Mouse (Mus musculus) myocyte (in vitro differentiated cells): ENCODE data around the gene Kctd5. TPM values are rescaled to one million over a fixed set of nuclear protein-coding genes. Genes with fewer than 3 reads are reported as not detected.

Experiments
- H3K27me3 ChIP-seq: one replicate; pipeline ENCODE4 v1.6.1; 2011; ENCODE audit not compliant: control insufficient read depth, insufficient read depth, insufficient read length
- H3K36me3 ChIP-seq: one replicate; pipeline ENCODE4 v1.6.1; 2011; ENCODE audit not compliant: control insufficient read depth, insufficient read depth
- H3K4me2 ChIP-seq: one replicate; pipeline ENCODE4 v1.6.1; 2011; ENCODE audit warnings: low read depth, control low read depth
- H3K4me3 ChIP-seq: one replicate; pipeline ENCODE4 v1.5.1; 2011; ENCODE audit warnings: mild to moderate bottlenecking, control low read depth, moderate library complexity
- H3K79me2 ChIP-seq: one replicate; pipeline ENCODE4 v1.6.1; 2011; ENCODE audit not compliant: control insufficient read depth, insufficient read depth
- H3ac ChIP-seq: one replicate; pipeline ENCODE4 v1.6.1; 2011; ENCODE audit not compliant: control insufficient read depth, insufficient read length
- CEBPB ChIP-seq: IDR thresholded peaks from 2 replicates; pipeline ENCODE4 v1.6.1; 2011; ENCODE audit warnings: mild to moderate bottlenecking, moderate library complexity; ENCODE audit not compliant: poor library complexity, insufficient read depth, severe bottlenecking
- E2F4 ChIP-seq: IDR thresholded peaks from one replicate; pipeline ENCODE4 v1.6.1; 2011; ENCODE audit warnings: mild to moderate bottlenecking, control low read depth, moderate library complexity; ENCODE audit not compliant: insufficient read depth
- MAX ChIP-seq: IDR thresholded peaks from one replicate; pipeline ENCODE4 v1.6.1; 2011; ENCODE audit warnings: low read depth, mild to moderate bottlenecking, control low read depth
- MYOD1 ChIP-seq, 3 experiments: IDR thresholded peaks; one replicate each; pipeline ENCODE4 v1.6.1; 2011; ENCODE audit warnings: control low read depth in 2 of 3, low read depth in 2 of 3, mild to moderate bottlenecking in 2 of 3, moderate library complexity in 1 of 3; ENCODE audit not compliant: insufficient read length in 2 of 3, control insufficient read depth in 1 of 3
- MYOG ChIP-seq, 3 experiments: IDR thresholded peaks; one replicate each; pipeline ENCODE4 v1.6.1; 2011; ENCODE audit warnings: control low read depth in 2 of 3, low read depth in 2 of 3, mild to moderate bottlenecking in 2 of 3; ENCODE audit not compliant: insufficient read length in 2 of 3, control insufficient read depth in 1 of 3, insufficient read depth in 1 of 3
- POLR2A ChIP-seq: IDR thresholded peaks from one replicate; pipeline ENCODE4 v1.6.1; 2011; ENCODE audit warnings: low read depth, mild to moderate bottlenecking, control low read depth, moderate library complexity; ENCODE audit not compliant: insufficient read length
- POLR2AphosphoS2 ChIP-seq: IDR thresholded peaks from one replicate; pipeline ENCODE4 v1.6.1; 2011; ENCODE audit warnings: low read depth, control low read depth; ENCODE audit not compliant: insufficient read length
- REST ChIP-seq: IDR thresholded peaks from one replicate; pipeline ENCODE4 v1.6.1; 2011; ENCODE audit warnings: mild to moderate bottlenecking, control low read depth, moderate library complexity; ENCODE audit not compliant: insufficient read depth, insufficient read length
- SRF ChIP-seq: IDR thresholded peaks from one replicate; pipeline ENCODE4 v1.6.1; 2011; ENCODE audit warnings: low read depth; ENCODE audit not compliant: control insufficient read depth, insufficient read length
- TCF12 ChIP-seq: IDR thresholded peaks from one replicate; pipeline ENCODE4 v1.6.1; 2011; ENCODE audit warnings: mild to moderate bottlenecking, control low read depth; ENCODE audit not compliant: poor library complexity, insufficient read depth, severe bottlenecking
- TCF3 ChIP-seq: IDR thresholded peaks from one replicate; pipeline ENCODE4 v1.6.1; 2011; ENCODE audit warnings: low read depth, control low read depth; ENCODE audit not compliant: insufficient read length
- USF1 ChIP-seq: IDR thresholded peaks from one replicate; pipeline ENCODE4 v1.6.1; 2011; ENCODE audit warnings: low read depth, mild to moderate bottlenecking, control low read depth, moderate library complexity
- polyA plus RNA-seq: library from polyadenylated mRNA; unstranded; fragments of >200 nt; fragmentation: generic; extraction: Trizol; gene quantifications from one replicate; pipeline ENCODE4 v1.2.1, GENCODE M21; 2012; ENCODE audit warnings: missing spikeins

Kctd5 gene
- polyA plus RNA-seq, 1 experiment = 41.5 TPM

DNA sequence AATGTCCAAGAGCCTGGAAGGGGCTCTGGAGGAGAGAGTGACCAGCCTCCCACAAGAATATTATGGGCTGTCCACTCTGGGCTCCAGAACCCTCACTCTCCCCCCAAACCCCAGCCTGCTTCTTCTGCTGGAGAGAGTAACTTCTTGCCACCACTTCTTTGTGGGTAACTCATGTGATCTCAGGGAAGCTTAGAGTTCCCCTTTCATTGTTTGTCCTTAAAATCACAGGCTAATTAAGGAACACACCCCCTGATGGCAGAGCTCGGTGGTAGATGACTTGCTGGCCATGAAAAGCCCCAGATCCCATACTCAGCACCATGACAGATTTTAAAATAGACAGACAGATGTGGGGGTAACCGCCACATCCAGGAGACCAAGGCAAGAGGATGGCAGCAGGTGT is 66.4 kb downstream of the Kctd5 start:
- Histone ChIP-seq H3ac (no peak overlapping the region), H3K79me2 (no peaks in the 10 kb centered on the region)
- TF ChIP-seq CEBPB = no peak
- peak in 1 of 3 experiments; percentile 11 for TF ChIP-seq MYOD1 (IDR thresholded peaks at IDR 0.05; ENCODE audit: control insufficient read depth in 1 of 3, insufficient read length in 2 of 3, low read depth in 2 of 3)
- TF ChIP-seq REST = no peak

GRCm38 (mm10) chr17:24005049-24005448 is 68.2 kb downstream of the Kctd5 start:
- H3K4me2 ChIP-seq = no peak overlapping the region
- no peaks in the 10 kb centered on the region for H3K79me2 ChIP-seq
- H3K4me3 ChIP-seq = no peak overlapping the region
- H3ac ChIP-seq = no peak overlapping the region
- no peaks in the 10 kb centered on the region for H3K27me3 ChIP-seq
- H3K36me3 ChIP-seq = no peaks in the 10 kb centered on the region
- no peak for TF ChIP-seq TCF3
- no peak for TF ChIP-seq SRF
- TF ChIP-seq REST = no peak
- TF ChIP-seq CEBPB = no peak
- TF ChIP-seq E2F4 = no peak
- no peak for TF ChIP-seq POLR2AphosphoS2
- no peak for TF ChIP-seq TCF12

More for the DNA sequence above, 66.4 kb downstream of the Kctd5 start:
- Histone ChIP-seq H3K36me3 (no peaks in the 10 kb centered on the region), H3K4me2 (no peak overlapping the region), H3K4me3 (no peak overlapping the region), H3K27me3 (no peaks in the 10 kb centered on the region)

DNA sequence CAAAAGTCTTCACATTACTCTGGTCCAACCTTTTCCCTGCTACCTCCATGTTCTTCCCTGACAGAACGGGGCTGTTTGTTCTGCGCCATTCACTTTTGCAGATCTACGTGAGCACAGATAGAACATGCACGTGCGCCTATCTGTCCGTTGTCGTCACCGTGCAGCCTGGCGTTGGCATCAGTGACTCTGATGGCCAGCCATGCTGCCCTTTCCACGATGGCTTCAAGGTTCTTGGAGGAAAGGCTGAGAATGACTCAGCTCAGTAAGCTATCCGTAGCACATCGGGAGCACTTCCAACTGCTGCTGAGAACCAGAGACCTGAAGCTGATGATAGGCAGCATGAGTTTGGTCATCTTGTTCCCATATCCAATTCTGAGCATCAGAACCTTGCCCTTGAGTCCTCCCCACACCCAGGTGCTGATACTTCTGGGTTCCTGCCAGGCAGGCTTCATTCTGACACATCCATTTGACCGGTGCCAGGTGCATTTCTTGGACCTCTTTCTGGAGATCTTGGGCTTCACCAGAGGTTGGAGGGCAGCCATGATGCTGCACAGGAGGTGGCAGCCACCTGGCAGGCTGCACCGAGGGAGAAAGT is 69.1 kb downstream of the Kctd5 start:
- H3K36me3 ChIP-seq = no peaks in the 10 kb centered on the region

DNA sequence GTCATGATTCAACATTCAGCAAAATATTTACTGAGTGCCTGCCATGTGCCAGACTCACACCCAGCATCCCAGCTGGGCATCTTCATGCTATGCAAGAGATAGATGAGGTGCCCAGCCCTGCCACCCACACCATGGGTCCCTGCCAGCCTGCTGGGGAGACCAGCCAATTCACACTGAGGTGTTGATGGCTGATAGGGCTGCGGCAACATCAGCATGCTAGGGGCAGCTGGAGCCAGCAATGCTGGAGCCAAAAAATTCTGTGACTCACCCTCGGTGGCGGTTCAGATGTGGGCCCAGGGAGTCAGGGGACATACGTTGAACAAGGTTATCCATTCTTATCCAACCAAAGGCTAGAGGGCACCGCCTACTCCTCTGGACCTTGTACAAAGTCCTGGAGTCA is 72.9 kb downstream of the Kctd5 start:
- Histone ChIP-seq H3K36me3 (no peaks in the 10 kb centered on the region), H3K79me2 (no peaks in the 10 kb centered on the region), H3K27me3 (no peaks in the 10 kb centered on the region), H3K4me3 (no peak overlapping the region), H3ac (no peak overlapping the region), H3K4me2 (peak overlapping the region; percentile 70)
- no peak for TF ChIP-seq USF1
- peak; percentile 65 for TF ChIP-seq TCF3
- no peak for TF ChIP-seq SRF
- TF ChIP-seq CEBPB = no peak
- peak; percentile 16 for TF ChIP-seq MAX
- no peak for TF ChIP-seq POLR2A
- TF ChIP-seq POLR2AphosphoS2 = no peak
- TF ChIP-seq MYOD1 (IDR thresholded peaks at IDR 0.05; ENCODE audit: control insufficient read depth in 1 of 3, insufficient read length in 2 of 3, low read depth in 2 of 3) = peak in 2 of 3 experiments; percentile 77 to 91
- no peak for TF ChIP-seq REST
- no peak for TF ChIP-seq E2F4
- TF ChIP-seq MYOG (IDR thresholded peaks at IDR 0.05; ENCODE audit: control insufficient read depth in 1 of 3, insufficient read depth in 1 of 3, insufficient read length in 2 of 3, low read depth in 2 of 3) = peak; percentile 54 to 89 (median 62)
- peak; percentile 69 for TF ChIP-seq TCF12

More for the DNA sequence above, 69.1 kb downstream of the Kctd5 start:
- no peaks in the 10 kb centered on the region for H3K27me3 ChIP-seq
- no peak for TF ChIP-seq POLR2A
- TF ChIP-seq REST = no peak
- TF ChIP-seq USF1 = no peak
- no peak for TF ChIP-seq MYOD1 (IDR thresholded peaks at IDR 0.05; ENCODE audit: control insufficient read depth in 1 of 3, insufficient read length in 2 of 3, low read depth in 2 of 3)
- TF ChIP-seq TCF12 = no peak
- no peak for TF ChIP-seq TCF3
- TF ChIP-seq MAX = no peak
- no peak for TF ChIP-seq MYOG (IDR thresholded peaks at IDR 0.05; ENCODE audit: control insufficient read depth in 1 of 3, insufficient read depth in 1 of 3, insufficient read length in 2 of 3, low read depth in 2 of 3)
- no peak for TF ChIP-seq CEBPB
- no peak for TF ChIP-seq E2F4
- TF ChIP-seq SRF = no peak
- TF ChIP-seq POLR2AphosphoS2 = no peak
- no peak overlapping the region for H3K4me3 ChIP-seq
- no peak overlapping the region for H3K4me2 ChIP-seq
- H3ac ChIP-seq = no peak overlapping the region
- H3K79me2 ChIP-seq = no peaks in the 10 kb centered on the region

DNA sequence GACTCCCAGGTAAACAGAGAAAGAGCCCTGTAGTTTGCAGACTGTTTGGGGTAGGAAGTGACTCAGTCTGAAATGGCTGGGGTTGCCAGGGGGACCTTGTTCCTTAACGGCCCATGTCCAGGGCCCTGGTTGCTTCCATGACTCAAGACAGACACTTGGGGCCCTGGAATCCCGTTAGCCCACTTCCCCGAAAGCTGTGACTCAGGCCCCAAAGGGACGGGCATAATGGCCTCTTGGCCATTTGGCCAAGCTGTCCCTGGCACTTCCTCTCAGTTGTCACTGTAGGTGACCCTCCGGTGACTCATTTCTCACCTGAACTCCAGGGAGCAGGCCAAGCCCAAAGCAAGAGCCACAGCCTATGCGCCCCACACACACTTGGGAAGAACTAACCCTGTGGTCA is 74.9 kb downstream of the Kctd5 start:
- TF ChIP-seq MAX (no peak), MYOG (IDR thresholded peaks at IDR 0.05; ENCODE audit: control insufficient read depth in 1 of 3, insufficient read depth in 1 of 3, insufficient read length in 2 of 3, low read depth in 2 of 3) (no peak), TCF3 (no peak), USF1 (no peak), MYOD1 (IDR thresholded peaks at IDR 0.05; ENCODE audit: control insufficient read depth in 1 of 3, insufficient read length in 2 of 3, low read depth in 2 of 3) (no peak), REST (no peak), POLR2AphosphoS2 (no peak), SRF (no peak), TCF12 (no peak), E2F4 (no peak), CEBPB (no peak), POLR2A (no peak)
- Histone ChIP-seq H3K79me2 (no peaks in the 10 kb centered on the region), H3K36me3 (no peaks in the 10 kb centered on the region), H3ac (no peak overlapping the region), H3K4me2 (no peak overlapping the region), H3K4me3 (no peak overlapping the region), H3K27me3 (no peaks in the 10 kb centered on the region)
